Mouse (Mus musculus) heart, embryonic 13.5 days (tissue): ENCODE measurements at regions not wholly inside any gene's neighbourhood (a gene's known extent, or its start where the extent isn't known, plus 50 kb on each side); places are given as distances from the start of the nearest gene placed in this dataset.

Source experiments
- ATAC-seq: fragments of 200-750 bp; cut with Nextera tagmentation; 2 replicates; pipeline ENCODE4 v1.8.0; 2017; ENCODE audit warnings: moderate TSS enrichment; ENCODE audit not compliant: insufficient number of reproducible peaks, low FRiP score, low TSS enrichment; ENCODE audit errors: extremely low read depth
- H3K27ac ChIP-seq: fragments of 300-500 bp; sonication (generic); replicated peaks from 2 replicates; pipeline ENCODE4 v1.5.1; 2015; ENCODE audit warnings: moderate library complexity, mild to moderate bottlenecking, inconsistent platforms
- H3K27me3 ChIP-seq: fragments of 300-500 bp; sonication (generic); replicated peaks from 2 replicates; pipeline ENCODE4 v1.6.1; 2015; ENCODE audit warnings: mild to moderate bottlenecking, inconsistent platforms
- H3K36me3 ChIP-seq: fragments of 300-500 bp; sonication (generic); 2 replicates; pipeline ENCODE4 v1.6.1; 2015; ENCODE audit warnings: mild to moderate bottlenecking, inconsistent platforms
- H3K4me1 ChIP-seq: fragments of 300-500 bp; sonication (generic); 2 replicates; pipeline ENCODE4 v1.6.1; 2015; ENCODE audit warnings: inconsistent platforms
- H3K4me2 ChIP-seq: fragments of 300-500 bp; sonication (generic); 2 replicates; pipeline ENCODE4 v1.6.1; 2015; ENCODE audit warnings: inconsistent platforms, mild to moderate bottlenecking, moderate library complexity
- H3K4me3 ChIP-seq: fragments of 300-500 bp; sonication (generic); 2 replicates; pipeline ENCODE4 v1.5.1; 2015; ENCODE audit warnings: moderate library complexity, mild to moderate bottlenecking, inconsistent platforms
- H3K9ac ChIP-seq: fragments of 300-500 bp; sonication (generic); 2 replicates; pipeline ENCODE4 v1.6.1; 2015; ENCODE audit warnings: inconsistent platforms, mild to moderate bottlenecking, moderate library complexity
- H3K9me3 ChIP-seq: fragments of 300-500 bp; sonication (generic); 2 replicates; pipeline ENCODE4 v1.6.1; 2016; ENCODE audit warnings: inconsistent platforms
- WGBS: fragments of 180-500 bp; shearing (Covaris S2); methylation state at CpG from one replicate; pipeline ENCODE4 v1.1.7; 2015; ENCODE audit warnings: mixed read lengths; 5-methylcytosine and 5-hydroxymethylcytosine counted together

DNA sequence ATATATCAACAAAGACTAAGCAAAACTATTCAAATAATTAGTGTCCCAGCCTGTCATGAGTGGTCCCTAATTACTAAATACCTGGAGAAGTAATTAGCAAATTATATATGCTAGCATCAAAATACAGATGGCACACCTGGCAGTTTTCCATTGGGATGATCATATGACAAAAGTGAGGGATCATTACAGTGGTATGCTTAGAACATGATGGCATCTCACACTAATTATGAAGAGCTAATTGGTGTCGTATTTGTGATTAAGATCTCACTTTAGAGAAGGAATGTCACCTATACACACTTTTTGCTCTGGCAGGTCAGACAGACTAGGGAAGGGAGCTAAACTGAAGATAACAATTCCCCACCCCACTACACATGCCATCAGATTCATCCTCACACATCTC is 425.1 kb downstream of the Slc22a22 start:
- H3K27me3 ChIP-seq, result no peaks in the 10 kb centered on the region
- no peaks in the 10 kb centered on the region for H3K9me3 ChIP-seq
- H3K9ac ChIP-seq, result no peak overlapping the region
- H3K36me3 ChIP-seq, result no peaks in the 10 kb centered on the region
- WGBS, result 75% methylated on average over 1 of the region's 1 CpGs
- no peak overlapping the region for H3K27ac ChIP-seq
- H3K4me1 ChIP-seq, result no peaks in the 10 kb centered on the region
- no peak for ATAC-seq
- no peak overlapping the region for H3K4me3 ChIP-seq
- H3K4me2 ChIP-seq, result no peak overlapping the region

DNA sequence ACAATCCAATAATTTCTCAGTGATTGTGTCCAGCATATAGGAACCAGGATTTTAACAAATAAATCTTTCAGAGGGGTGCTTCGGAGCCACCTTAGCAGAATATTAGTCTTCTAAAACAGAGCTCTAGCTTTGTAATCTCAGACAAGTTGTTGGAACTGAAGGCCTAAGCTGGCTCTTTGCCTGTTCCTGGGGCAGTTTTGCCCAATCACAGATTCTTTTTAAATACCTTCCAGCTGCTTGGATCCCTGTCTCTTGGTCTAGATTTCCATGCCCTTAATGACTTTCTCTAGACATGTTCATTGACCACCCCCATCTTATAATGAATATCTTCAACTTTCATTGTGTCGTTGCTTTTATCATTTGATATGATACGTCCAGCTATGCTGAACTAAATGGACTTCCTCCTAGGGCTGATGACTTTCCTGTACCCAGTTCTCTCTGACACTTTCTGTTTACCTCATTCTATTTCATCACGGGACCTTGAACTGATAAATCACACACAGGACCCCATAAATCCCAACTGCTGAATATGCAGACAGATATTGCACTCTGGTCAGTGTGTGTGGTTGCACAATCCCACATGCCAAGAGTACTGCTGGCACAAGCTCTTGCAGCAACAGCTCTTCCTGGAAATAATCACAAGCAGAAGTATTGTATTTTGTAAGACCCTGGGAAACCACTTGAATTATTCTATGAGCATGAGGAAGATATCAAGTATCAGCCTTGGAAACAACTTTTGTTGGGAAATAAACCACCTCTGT is 440.4 kb downstream of the Slc22a22 start:
- Histone ChIP-seq H3K4me3 (no peak overlapping the region), H3K4me1 (peaks cover 7% of the 10 kb centered on the region; the same call in 1 of the 2 replicates), H3K36me3 (no peaks in the 10 kb centered on the region), H3K9me3 (no peaks in the 10 kb centered on the region), H3K27me3 (no peaks in the 10 kb centered on the region), H3K9ac (no peak overlapping the region), H3K4me2 (no peak overlapping the region), H3K27ac (no peak overlapping the region)
- ATAC-seq, result no peak
- WGBS, result 52% methylated on average over 4 of the region's 4 CpGs

DNA sequence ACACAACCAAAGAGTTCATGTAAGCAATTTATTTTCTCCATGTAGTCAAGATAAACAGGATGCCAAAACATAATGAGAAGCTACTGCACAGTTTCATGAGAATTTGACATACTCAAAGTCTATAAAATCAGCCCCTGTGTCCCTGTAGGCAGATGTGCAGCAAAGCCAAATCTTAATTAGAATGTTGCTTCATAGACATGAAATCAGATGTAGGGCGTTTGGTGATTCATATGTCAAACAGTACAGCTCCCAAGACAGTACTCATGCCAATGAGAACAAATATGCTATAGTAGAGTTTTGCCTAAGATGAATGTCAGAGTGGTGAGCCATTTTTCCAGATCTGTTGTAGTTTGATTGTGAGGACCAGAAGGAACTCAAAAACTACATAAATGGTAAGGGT is 444.4 kb downstream of the Slc22a22 start:
- 55% methylated on average over 1 of the region's 1 CpGs for WGBS
- H3K4me2 ChIP-seq, result no peak overlapping the region
- H3K27me3 ChIP-seq, result no peaks in the 10 kb centered on the region
- H3K27ac ChIP-seq, result no peak overlapping the region
- no peak overlapping the region for H3K4me3 ChIP-seq
- H3K4me1 ChIP-seq, result no peaks in the 10 kb centered on the region
- H3K36me3 ChIP-seq, result no peaks in the 10 kb centered on the region
- no peaks in the 10 kb centered on the region for H3K9me3 ChIP-seq
- no peak for ATAC-seq
- no peak overlapping the region for H3K9ac ChIP-seq
